Mouse (Mus musculus): ENCODE results near the gene Cpne4. TPM values are rescaled to one million over a fixed set of nuclear protein-coding genes. Genes with fewer than 3 reads are reported as not detected.

Cpne4 gene
- polyA plus RNA-seq, 1 experiment from 2014 or later = 17.4 TPM

DNA sequence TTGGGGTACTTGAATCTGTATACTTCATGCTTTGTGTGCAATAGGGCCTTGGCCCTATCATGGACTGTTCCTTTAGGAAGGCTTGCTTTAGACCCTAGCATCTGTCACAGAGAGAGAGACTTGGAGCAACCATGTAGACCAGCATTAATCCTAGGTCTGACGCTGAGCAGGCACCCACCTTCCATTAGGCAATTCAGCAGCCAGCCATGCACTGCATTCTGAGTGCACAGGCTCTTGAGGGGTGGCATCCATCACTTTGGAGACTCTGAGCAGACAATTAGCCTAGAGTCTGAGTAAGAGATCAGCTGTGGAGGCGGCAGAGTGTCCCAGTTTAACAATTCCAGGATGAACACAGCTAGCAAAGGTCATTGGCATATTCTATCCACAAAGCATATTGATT, 47.9 kb downstream of the Cpne4 start:
- WGBS = 22% methylated on average over 2 of the region's 2 CpGs

DNA sequence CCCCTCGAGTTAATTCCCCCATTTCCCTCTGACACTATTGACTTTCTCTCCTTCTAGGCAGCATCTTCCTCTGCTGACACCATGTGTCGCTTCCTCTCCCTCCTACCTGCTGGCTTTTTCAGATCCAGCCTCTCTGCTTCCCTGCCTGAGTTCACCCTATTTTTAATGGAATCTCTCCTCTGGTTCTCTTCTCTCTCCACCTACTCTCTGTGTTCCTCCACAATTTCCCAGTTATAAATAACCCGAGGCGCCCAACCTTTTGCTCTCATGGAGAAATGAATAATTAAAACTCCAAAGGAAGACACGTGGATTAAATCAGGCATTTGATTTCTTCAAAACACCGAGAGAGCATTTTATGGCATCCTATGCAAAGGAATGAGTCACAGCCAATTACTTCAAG, 65.4 kb downstream of the Cpne4 start:
- no peaks in the 10 kb centered on the region for H3K4me1 ChIP-seq
- no peaks in the 10 kb centered on the region for H3K9me3 ChIP-seq (replicated peaks)
- H3K4me3 ChIP-seq (replicated peaks) = no peak overlapping the region
- H3K27me3 ChIP-seq (replicated peaks) = no peaks in the 10 kb centered on the region
- no peak overlapping the region for H3K9ac ChIP-seq (replicated peaks)
- ATAC-seq (ENCODE audit: low FRiP score) = no peak
- no peak overlapping the region for H3K4me2 ChIP-seq
- no peaks in the 10 kb centered on the region for H3K36me3 ChIP-seq
- 68% methylated on average over 6 of the region's 6 CpGs for WGBS
- no peak overlapping the region for H3K27ac ChIP-seq (replicated peaks)

More for the DNA sequence above, 47.9 kb downstream of the Cpne4 start:
- ATAC-seq (ENCODE audit: low FRiP score) = peak; percentile 28; the same call in 1 of the 2 replicates
- Histone ChIP-seq H3K9ac (replicated peaks) (no peak overlapping the region), H3K4me2 (no peak overlapping the region), H3K36me3 (no peaks in the 10 kb centered on the region), H3K9me3 (replicated peaks) (no peaks in the 10 kb centered on the region), H3K27ac (replicated peaks) (peak overlapping the region; percentile 29), H3K4me3 (replicated peaks) (no peak overlapping the region), H3K27me3 (replicated peaks) (peaks cover 11% of the 10 kb centered on the region; the same call in 1 of the 2 replicates), H3K4me1 (peaks cover 13% of the 10 kb centered on the region)

GRCm38 (mm10) chr9:104616691-104617090, 69.6 kb downstream of the Cpne4 start:
- no peaks in the 10 kb centered on the region for H3K4me1 ChIP-seq
- H3K36me3 ChIP-seq = no peaks in the 10 kb centered on the region
- ATAC-seq (ENCODE audit: low FRiP score) = no peak
- no peak overlapping the region for H3K9ac ChIP-seq (replicated peaks)
- H3K27ac ChIP-seq (replicated peaks) = no peak overlapping the region
- no peaks in the 10 kb centered on the region for H3K27me3 ChIP-seq (replicated peaks)
- WGBS = 79% methylated on average over 6 of the region's 6 CpGs
- no peaks in the 10 kb centered on the region for H3K9me3 ChIP-seq (replicated peaks)
- no peak overlapping the region for H3K4me2 ChIP-seq
- H3K4me3 ChIP-seq (replicated peaks) = no peak overlapping the region

DNA sequence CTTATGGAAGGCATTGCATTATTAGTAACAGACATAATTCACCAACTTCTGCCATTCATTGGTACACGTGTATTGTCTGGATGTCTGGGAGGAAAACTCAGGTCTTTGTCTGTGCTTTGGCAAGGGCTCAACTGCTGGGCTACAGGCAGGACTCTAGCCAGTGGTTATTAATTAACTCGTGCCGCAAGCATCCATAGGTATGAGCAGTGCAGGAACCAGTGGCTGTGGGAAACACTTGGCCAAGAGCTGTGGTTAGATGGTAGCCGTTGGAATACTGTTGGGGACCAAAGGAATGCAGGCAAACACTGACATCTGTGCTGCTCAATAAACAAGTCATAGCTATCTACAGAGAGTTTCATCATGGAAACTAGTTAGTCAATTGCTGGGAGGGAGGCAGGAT, 76.5 kb downstream of the Cpne4 start:
- no peak for ATAC-seq (ENCODE audit: low FRiP score)
- WGBS = 67% methylated on average over 4 of the region's 4 CpGs

GRCm38 (mm10) chr9:104627816-104628215, 80.7 kb downstream of the Cpne4 start:
- no peaks in the 10 kb centered on the region for H3K9me3 ChIP-seq (replicated peaks)
- no peak overlapping the region for H3K9ac ChIP-seq (replicated peaks)
- 58% methylated on average over 7 of the region's 7 CpGs for WGBS
- no peaks in the 10 kb centered on the region for H3K4me1 ChIP-seq
- no peak overlapping the region for H3K27ac ChIP-seq (replicated peaks)
- no peak for ATAC-seq (ENCODE audit: low FRiP score)
- H3K36me3 ChIP-seq = no peaks in the 10 kb centered on the region
- no peaks in the 10 kb centered on the region for H3K27me3 ChIP-seq (replicated peaks)
- no peak overlapping the region for H3K4me2 ChIP-seq
- H3K4me3 ChIP-seq (replicated peaks) = no peak overlapping the region

More for the DNA sequence above, 76.5 kb downstream of the Cpne4 start:
- Histone ChIP-seq H3K27me3 (replicated peaks) (no peaks in the 10 kb centered on the region), H3K9ac (replicated peaks) (no peak overlapping the region), H3K27ac (replicated peaks) (no peak overlapping the region), H3K36me3 (no peaks in the 10 kb centered on the region), H3K4me1 (no peaks in the 10 kb centered on the region), H3K9me3 (replicated peaks) (no peaks in the 10 kb centered on the region), H3K4me2 (no peak overlapping the region), H3K4me3 (replicated peaks) (no peak overlapping the region)

- H3K4me3 ChIP-seq (replicated peaks) = no peak overlapping the region
- H3K27ac ChIP-seq (replicated peaks) = no peak overlapping the region
- no peak overlapping the region for H3K4me2 ChIP-seq
- H3K4me1 ChIP-seq = no peaks in the 10 kb centered on the region
- H3K36me3 ChIP-seq = no peaks in the 10 kb centered on the region
- H3K9me3 ChIP-seq (replicated peaks) = no peaks in the 10 kb centered on the region
- no peaks in the 10 kb centered on the region for H3K27me3 ChIP-seq (replicated peaks)
- 87% methylated on average over 7 of the region's 7 CpGs for WGBS
- no peak for ATAC-seq (ENCODE audit: low FRiP score)
- no peak overlapping the region for H3K9ac ChIP-seq (replicated peaks)
Measured at GRCm38 (mm10) chr9:104629282-104629681, 82.2 kb downstream of the Cpne4 start.

- Histone ChIP-seq H3K9me3 (replicated peaks) (no peaks in the 10 kb centered on the region), H3K4me3 (replicated peaks) (no peak overlapping the region), H3K4me1 (0 out of 2 replicates have a peak, but pooled peaks cover 5% of the 10 kb centered on the region), H3K36me3 (no peaks in the 10 kb centered on the region), H3K27me3 (replicated peaks) (no peaks in the 10 kb centered on the region), H3K4me2 (no peak overlapping the region), H3K9ac (replicated peaks) (no peak overlapping the region), H3K27ac (replicated peaks) (no peak overlapping the region)
- ATAC-seq (ENCODE audit: low FRiP score) = peak; percentile 53; the same call in 1 of the 2 replicates
- WGBS = 29% methylated on average over 5 of the region's 5 CpGs
Measured at GRCm38 (mm10) chr9:104646348-104646994, 99.4 kb downstream of the Cpne4 start.

DNA sequence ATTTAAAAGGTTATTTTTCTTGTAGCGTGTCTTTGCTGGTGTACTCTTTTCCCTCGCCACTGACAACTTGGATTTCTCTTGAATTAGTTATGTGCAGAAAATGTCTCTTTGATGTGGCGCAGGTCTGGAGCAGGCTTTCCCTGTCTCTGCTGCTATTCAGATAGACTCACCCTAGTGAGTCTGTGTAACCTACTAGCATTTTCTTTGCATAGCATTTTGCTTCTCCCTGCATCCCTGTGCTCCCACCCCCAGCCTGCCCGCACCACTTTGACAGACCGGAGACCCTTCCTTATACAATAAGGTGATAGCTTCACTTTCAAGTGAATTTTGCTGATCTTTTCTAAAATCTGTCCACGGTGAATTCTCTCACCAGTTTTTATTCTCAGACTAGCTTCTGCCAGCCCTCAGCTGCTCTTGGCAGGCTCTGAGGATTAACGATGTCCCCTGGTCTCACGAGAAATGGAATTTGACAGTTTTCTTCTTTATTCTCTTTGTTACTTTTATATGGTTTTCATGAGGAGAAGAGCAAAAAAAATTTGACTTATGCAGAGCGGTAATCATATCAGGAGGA, 105.7 kb downstream of the Cpne4 start:
- Histone ChIP-seq H3K4me1 (0 out of 2 replicates have a peak, but pooled peaks cover 6% of the 10 kb centered on the region), H3K4me3 (replicated peaks) (no peak overlapping the region), H3K9ac (replicated peaks) (no peak overlapping the region), H3K27ac (replicated peaks) (0 out of 2 replicates have a peak overlapping the region, but pooled peaks have one; percentile 15), H3K27me3 (replicated peaks) (no peaks in the 10 kb centered on the region), H3K4me2 (no peak overlapping the region), H3K36me3 (no peaks in the 10 kb centered on the region), H3K9me3 (replicated peaks) (no peaks in the 10 kb centered on the region)
- 63% methylated on average over 9 of the region's 9 CpGs for WGBS
- ATAC-seq (ENCODE audit: low FRiP score) = no peak

DNA sequence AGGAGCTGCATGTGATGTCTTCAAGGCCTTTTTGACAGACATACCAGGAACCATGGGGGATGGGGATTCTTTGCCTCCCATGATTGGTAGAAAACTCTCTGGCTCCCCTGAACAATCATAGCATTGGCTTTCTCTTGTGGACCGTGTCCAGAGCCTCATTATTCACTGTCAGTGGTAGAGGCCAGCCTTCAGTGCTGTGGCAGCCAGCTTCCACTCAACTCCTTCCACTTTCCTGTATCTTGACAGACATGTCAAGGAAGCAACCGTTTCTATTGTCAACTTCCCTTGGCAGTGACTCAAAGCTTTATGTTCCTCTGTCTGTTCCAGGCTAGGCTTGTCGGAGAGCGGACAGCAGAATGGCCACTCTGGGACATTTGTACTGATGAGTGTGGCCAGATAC, 112.7 kb downstream of the Cpne4 start:
- H3K4me3 ChIP-seq (replicated peaks) = no peak overlapping the region
- ATAC-seq (ENCODE audit: low FRiP score) = no peak
- H3K27me3 ChIP-seq (replicated peaks) = no peaks in the 10 kb centered on the region
- WGBS = 66% methylated on average over 4 of the region's 4 CpGs
- H3K4me2 ChIP-seq = no peak overlapping the region
- H3K36me3 ChIP-seq = no peaks in the 10 kb centered on the region
- no peaks in the 10 kb centered on the region for H3K9me3 ChIP-seq (replicated peaks)
- no peak overlapping the region for H3K27ac ChIP-seq (replicated peaks)
- no peak overlapping the region for H3K9ac ChIP-seq (replicated peaks)
- H3K4me1 ChIP-seq = no peaks in the 10 kb centered on the region

DNA sequence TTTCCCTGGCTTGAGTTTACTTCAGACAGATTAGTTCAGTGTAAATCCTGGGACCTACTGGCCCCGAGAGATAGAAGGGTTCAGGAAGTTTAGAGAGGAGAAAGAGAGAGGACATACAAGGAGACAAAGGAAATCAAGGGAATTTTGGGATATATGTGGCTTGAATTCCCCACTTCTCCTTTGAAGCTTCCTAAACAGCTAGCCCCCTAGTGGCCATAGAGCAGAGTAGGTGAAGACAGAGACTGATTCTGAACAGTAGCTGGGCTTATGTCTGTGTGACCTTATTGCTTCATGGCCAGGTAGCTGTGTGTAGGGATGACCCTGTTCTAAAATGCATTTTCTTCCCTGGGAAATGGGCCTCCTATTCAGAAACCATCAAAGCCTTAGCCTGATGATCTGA, 129.6 kb downstream of the Cpne4 start:
- no peaks in the 10 kb centered on the region for H3K4me1 ChIP-seq
- H3K27me3 ChIP-seq (replicated peaks) = no peaks in the 10 kb centered on the region
- no peaks in the 10 kb centered on the region for H3K36me3 ChIP-seq
- ATAC-seq (ENCODE audit: low FRiP score) = no peak
- H3K4me3 ChIP-seq (replicated peaks) = no peak overlapping the region
- no peak overlapping the region for H3K4me2 ChIP-seq
- no peak overlapping the region for H3K9ac ChIP-seq (replicated peaks)
- 53% methylated on average over 1 of the region's 1 CpGs for WGBS
- H3K9me3 ChIP-seq (replicated peaks) = no peaks in the 10 kb centered on the region
- no peak overlapping the region for H3K27ac ChIP-seq (replicated peaks)

GRCm38 (mm10) chr9:104678571-104678970, 131.5 kb downstream of the Cpne4 start:
- H3K4me1 ChIP-seq = no peaks in the 10 kb centered on the region
- H3K4me2 ChIP-seq = no peak overlapping the region
- H3K9ac ChIP-seq (replicated peaks) = no peak overlapping the region
- no peak overlapping the region for H3K27ac ChIP-seq (replicated peaks)
- no peak overlapping the region for H3K4me3 ChIP-seq (replicated peaks)
- no peaks in the 10 kb centered on the region for H3K36me3 ChIP-seq
- H3K9me3 ChIP-seq (replicated peaks) = no peaks in the 10 kb centered on the region
- 91% methylated on average over 3 of the region's 3 CpGs for WGBS
- H3K27me3 ChIP-seq (replicated peaks) = no peaks in the 10 kb centered on the region
- ATAC-seq (ENCODE audit: low FRiP score) = no peak

- Histone ChIP-seq H3K9me3 (replicated peaks) (no peaks in the 10 kb centered on the region), H3K4me2 (no peak overlapping the region), H3K36me3 (no peaks in the 10 kb centered on the region), H3K27me3 (replicated peaks) (no peaks in the 10 kb centered on the region), H3K27ac (replicated peaks) (no peak overlapping the region), H3K4me1 (no peaks in the 10 kb centered on the region), H3K9ac (replicated peaks) (no peak overlapping the region), H3K4me3 (replicated peaks) (no peak overlapping the region)
- 79% methylated on average over 3 of the region's 3 CpGs for WGBS
- no peak for ATAC-seq (ENCODE audit: low FRiP score)
Measured at GRCm38 (mm10) chr9:104687051-104687450, 140.0 kb downstream of the Cpne4 start.
